Mouse (Mus musculus): ENCODE measurements around the gene Nlk. TPM values are rescaled to one million over a fixed set of nuclear protein-coding genes. Genes with fewer than 3 reads are reported as not detected.

Gene Nlk
- polyA plus RNA-seq, 1 experiment from 2014 or later: 14.8 TPM

GRCm38 (mm10) chr11:78621926-78622325, 75.2 kb downstream of the Nlk start:
- no peak for ATAC-seq (ENCODE audit: insufficient number of reproducible peaks, insufficient read depth, low FRiP score, low TSS enrichment)
- Histone ChIP-seq H3K4me1 (no peaks in the 10 kb centered on the region), H3K27me3 (no peaks in the 10 kb centered on the region), H3K27ac (no peak overlapping the region), H3K9ac (no peak overlapping the region), H3K4me2 (replicated peaks) (no peak overlapping the region), H3K9me3 (no peaks in the 10 kb centered on the region), H3K36me3 (no peaks in the 10 kb centered on the region), H3K4me3 (no peak overlapping the region)

- no peaks in the 10 kb centered on the region for H3K36me3 ChIP-seq
- whole genome bisulfite sequencing: 90% methylated on average over 3 of the region's 3 CpGs
- H3K4me1 ChIP-seq: no peaks in the 10 kb centered on the region
- no peaks in the 10 kb centered on the region for H3K27me3 ChIP-seq
- no peak overlapping the region for H3K4me2 ChIP-seq (replicated peaks)
- no peak for ATAC-seq (ENCODE audit: insufficient number of reproducible peaks, insufficient read depth, low FRiP score, low TSS enrichment)
- H3K9ac ChIP-seq: no peak overlapping the region
- H3K9me3 ChIP-seq: no peaks in the 10 kb centered on the region
- no peak overlapping the region for H3K27ac ChIP-seq
- H3K4me3 ChIP-seq: no peak overlapping the region
Measured at GRCm38 (mm10) chr11:78620179-78620578, 77.0 kb downstream of the Nlk start.

GRCm38 (mm10) chr11:78611273-78611672, 85.9 kb downstream of the Nlk start:
- Histone ChIP-seq H3K4me2 (replicated peaks) (no peak overlapping the region), H3K27ac (no peak overlapping the region), H3K9ac (no peak overlapping the region), H3K27me3 (no peaks in the 10 kb centered on the region), H3K4me3 (no peak overlapping the region), H3K36me3 (peaks cover 6% of the 10 kb centered on the region; the same call in 1 of the 2 replicates), H3K9me3 (no peaks in the 10 kb centered on the region), H3K4me1 (no peaks in the 10 kb centered on the region)
- no peak for ATAC-seq (ENCODE audit: insufficient number of reproducible peaks, insufficient read depth, low FRiP score, low TSS enrichment)

- no peak overlapping the region for H3K27ac ChIP-seq
- H3K4me1 ChIP-seq: no peaks in the 10 kb centered on the region
- peaks cover 6% of the 10 kb centered on the region; the same call in 1 of the 2 replicates for H3K36me3 ChIP-seq
- no peak overlapping the region for H3K4me2 ChIP-seq (replicated peaks)
- 87% methylated on average over 4 of the region's 4 CpGs for WGBS
- no peak overlapping the region for H3K9ac ChIP-seq
- H3K9me3 ChIP-seq: no peaks in the 10 kb centered on the region
- no peak for ATAC-seq (ENCODE audit: insufficient number of reproducible peaks, insufficient read depth, low FRiP score, low TSS enrichment)
- no peak overlapping the region for H3K4me3 ChIP-seq
- no peaks in the 10 kb centered on the region for H3K27me3 ChIP-seq
Measured at GRCm38 (mm10) chr11:78609657-78610056, 87.5 kb downstream of the Nlk start.

- Histone ChIP-seq H3K4me1 (no peaks in the 10 kb centered on the region), H3K9ac (no peak overlapping the region), H3K36me3 (peaks cover 3% of the 10 kb centered on the region; the same call in 1 of the 2 replicates), H3K4me2 (replicated peaks) (no peak overlapping the region), H3K9me3 (no peaks in the 10 kb centered on the region), H3K4me3 (no peak overlapping the region), H3K27ac (no peak overlapping the region), H3K27me3 (no peaks in the 10 kb centered on the region)
- WGBS: 64% methylated on average over 1 of the region's 1 CpGs
- no peak for ATAC-seq (ENCODE audit: insufficient number of reproducible peaks, insufficient read depth, low FRiP score, low TSS enrichment)
Measured at GRCm38 (mm10) chr11:78604826-78605225, 92.3 kb downstream of the Nlk start.

GRCm38 (mm10) chr11:78602781-78603180, 94.4 kb downstream of the Nlk start:
- H3K9ac ChIP-seq: no peak overlapping the region
- ATAC-seq (ENCODE audit: insufficient number of reproducible peaks, insufficient read depth, low FRiP score, low TSS enrichment): no peak
- H3K4me3 ChIP-seq: no peak overlapping the region
- no peak overlapping the region for H3K4me2 ChIP-seq (replicated peaks)
- no peaks in the 10 kb centered on the region for H3K27me3 ChIP-seq
- 0 out of 2 replicates have a peak, but pooled peaks cover 3% of the 10 kb centered on the region for H3K36me3 ChIP-seq
- H3K9me3 ChIP-seq: no peaks in the 10 kb centered on the region
- H3K4me1 ChIP-seq: no peaks in the 10 kb centered on the region
- 84% methylated on average over 3 of the region's 3 CpGs for WGBS
- H3K27ac ChIP-seq: no peak overlapping the region

- ATAC-seq (ENCODE audit: insufficient number of reproducible peaks, insufficient read depth, low FRiP score, low TSS enrichment): no peak
- H3K4me1 ChIP-seq: peaks cover 3% of the 10 kb centered on the region; the same call in 1 of the 2 replicates
Measured at GRCm38 (mm10) chr11:78600926-78601590, 96.1 kb downstream of the Nlk start.

GRCm38 (mm10) chr11:78600496-78600895, 96.7 kb downstream of the Nlk start:
- H3K36me3 ChIP-seq: no peaks in the 10 kb centered on the region
- H3K27ac ChIP-seq: no peak overlapping the region
- H3K9ac ChIP-seq: no peak overlapping the region
- H3K4me2 ChIP-seq (replicated peaks): no peak overlapping the region
- H3K4me3 ChIP-seq: no peak overlapping the region
- ATAC-seq (ENCODE audit: insufficient number of reproducible peaks, insufficient read depth, low FRiP score, low TSS enrichment): no peak
- H3K27me3 ChIP-seq: no peaks in the 10 kb centered on the region
- no peaks in the 10 kb centered on the region for H3K9me3 ChIP-seq
- H3K4me1 ChIP-seq: peaks cover 8% of the 10 kb centered on the region; the same call in 1 of the 2 replicates
- WGBS: 64% methylated on average over 3 of the region's 3 CpGs

More at GRCm38 (mm10) chr11:78600926-78601590, 96.1 kb downstream of the Nlk start:
- H3K27me3 ChIP-seq: no peaks in the 10 kb centered on the region
- no peaks in the 10 kb centered on the region for H3K9me3 ChIP-seq
- 70% methylated on average over 4 of the region's 4 CpGs for whole genome bisulfite sequencing
- no peaks in the 10 kb centered on the region for H3K36me3 ChIP-seq
- H3K4me2 ChIP-seq (replicated peaks): no peak overlapping the region
- no peak overlapping the region for H3K27ac ChIP-seq
- H3K9ac ChIP-seq: no peak overlapping the region
- H3K4me3 ChIP-seq: no peak overlapping the region

GRCm38 (mm10) chr11:78600051-78600450, 97.1 kb downstream of the Nlk start:
- 82% methylated on average over 4 of the region's 4 CpGs for WGBS
- Histone ChIP-seq H3K36me3 (no peaks in the 10 kb centered on the region), H3K4me3 (no peak overlapping the region), H3K9ac (no peak overlapping the region), H3K27me3 (no peaks in the 10 kb centered on the region), H3K9me3 (no peaks in the 10 kb centered on the region), H3K4me2 (replicated peaks) (no peak overlapping the region), H3K4me1 (peaks cover 8% of the 10 kb centered on the region; the same call in 1 of the 2 replicates), H3K27ac (no peak overlapping the region)
- ATAC-seq (ENCODE audit: insufficient number of reproducible peaks, insufficient read depth, low FRiP score, low TSS enrichment): no peak

- WGBS: 49% methylated on average over 3 of the region's 3 CpGs
- Histone ChIP-seq H3K4me2 (replicated peaks) (no peak overlapping the region), H3K9me3 (no peaks in the 10 kb centered on the region), H3K27me3 (no peaks in the 10 kb centered on the region), H3K4me3 (no peak overlapping the region), H3K27ac (no peak overlapping the region), H3K9ac (no peak overlapping the region), H3K36me3 (peaks cover under 1% of the 10 kb centered on the region; the same call in 1 of the 2 replicates), H3K4me1 (peaks cover 8% of the 10 kb centered on the region; the same call in 1 of the 2 replicates)
- ATAC-seq (ENCODE audit: insufficient number of reproducible peaks, insufficient read depth, low FRiP score, low TSS enrichment): no peak
Measured at GRCm38 (mm10) chr11:78598763-78599415, 98.3 kb downstream of the Nlk start.

- no peak overlapping the region for H3K27ac ChIP-seq
- H3K9ac ChIP-seq: no peak overlapping the region
- no peak for ATAC-seq (ENCODE audit: insufficient number of reproducible peaks, insufficient read depth, low FRiP score, low TSS enrichment)
- H3K27me3 ChIP-seq: no peaks in the 10 kb centered on the region
- H3K4me2 ChIP-seq (replicated peaks): no peak overlapping the region
- no peak overlapping the region for H3K4me3 ChIP-seq
- H3K4me1 ChIP-seq: peaks cover 8% of the 10 kb centered on the region; the same call in 1 of the 2 replicates
- no peaks in the 10 kb centered on the region for H3K9me3 ChIP-seq
- H3K36me3 ChIP-seq: peaks cover 4% of the 10 kb centered on the region; the same call in 1 of the 2 replicates
Measured at GRCm38 (mm10) chr11:78596750-78597149, 100.4 kb downstream of the Nlk start.

- WGBS: 90% methylated on average over 2 of the region's 2 CpGs
- Histone ChIP-seq H3K9me3 (no peaks in the 10 kb centered on the region), H3K4me1 (peaks cover 8% of the 10 kb centered on the region; the same call in 1 of the 2 replicates), H3K36me3 (peaks cover 4% of the 10 kb centered on the region; the same call in 1 of the 2 replicates), H3K27me3 (no peaks in the 10 kb centered on the region), H3K27ac (no peak overlapping the region), H3K4me3 (no peak overlapping the region), H3K4me2 (replicated peaks) (no peak overlapping the region), H3K9ac (no peak overlapping the region)
- no peak for ATAC-seq (ENCODE audit: insufficient number of reproducible peaks, insufficient read depth, low FRiP score, low TSS enrichment)
Measured at GRCm38 (mm10) chr11:78595773-78596172, 101.4 kb downstream of the Nlk start.
